Mouse (Mus musculus): ENCODE results near the gene Snx30.

Gene Snx30

GRCm38 (mm10) chr4:59870859-59871591 is 65.4 kb downstream of the Snx30 start:
- in situ Hi-C loops (cut with MboI, MseI): no loop called here

DNA sequence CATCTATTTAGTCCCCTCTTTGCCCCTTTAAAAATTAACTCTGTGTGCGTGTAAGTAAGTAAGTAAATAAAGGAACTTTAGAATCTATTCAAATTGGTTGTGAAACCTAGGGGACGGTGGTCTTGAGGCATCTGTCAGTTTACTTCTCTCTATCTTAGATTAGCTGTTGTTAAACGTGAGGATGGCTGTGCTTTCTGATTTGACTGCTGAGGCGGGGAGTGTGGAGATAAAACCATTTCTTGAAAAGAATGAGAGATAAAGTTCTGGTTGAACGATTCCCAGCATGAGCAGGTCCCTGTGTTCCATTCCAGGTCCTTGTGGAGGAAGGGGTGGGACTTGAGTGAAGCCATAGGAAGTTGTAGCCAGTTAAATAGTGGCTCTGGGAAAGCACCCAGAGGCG is 67.6 kb downstream of the Snx30 start:
- in situ Hi-C loops (cut with MboI, MseI): no loop called here

DNA sequence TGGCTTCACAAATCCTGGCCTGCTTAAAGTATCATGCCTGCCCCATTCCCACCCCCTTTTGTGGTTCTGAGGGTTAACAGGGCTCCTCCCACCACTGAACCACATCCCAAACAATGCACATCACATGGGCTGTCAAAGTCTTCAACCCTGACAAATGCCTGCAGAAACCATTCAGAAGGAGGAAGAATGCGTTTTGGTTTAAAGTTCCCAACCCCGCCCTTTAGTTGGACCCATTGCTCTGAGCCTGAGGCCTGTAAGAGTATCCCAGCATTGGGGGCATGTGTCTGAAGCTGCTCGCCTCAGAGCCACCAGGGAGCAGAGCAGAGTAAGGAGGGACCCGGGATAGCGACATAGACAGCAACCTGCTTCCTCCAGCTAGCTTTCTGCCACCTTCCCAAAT is 68.2 kb downstream of the Snx30 start:
- in situ Hi-C loops (cut with MboI, MseI): no loop called here

DNA sequence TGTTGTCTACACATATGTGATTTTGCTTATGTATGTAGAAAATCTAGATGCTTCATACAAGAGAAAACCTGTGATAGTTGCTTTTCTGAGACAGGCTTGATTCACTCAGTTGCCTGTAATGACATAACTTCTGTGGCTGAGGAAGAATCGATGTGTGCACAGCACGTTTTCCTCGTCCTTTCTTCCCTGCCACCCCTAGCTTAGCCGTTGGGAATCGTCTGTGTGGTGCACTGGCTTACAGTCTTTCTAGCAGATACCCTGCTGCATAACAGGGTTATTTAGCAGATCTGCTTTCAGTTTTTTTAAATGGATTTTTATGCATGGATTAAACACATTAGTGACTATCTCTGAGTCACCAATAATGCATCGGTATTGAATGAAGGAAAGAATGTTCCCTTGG is 70.9 kb downstream of the Snx30 start:
- in situ Hi-C loops (cut with MboI, MseI): no loop called here

DNA sequence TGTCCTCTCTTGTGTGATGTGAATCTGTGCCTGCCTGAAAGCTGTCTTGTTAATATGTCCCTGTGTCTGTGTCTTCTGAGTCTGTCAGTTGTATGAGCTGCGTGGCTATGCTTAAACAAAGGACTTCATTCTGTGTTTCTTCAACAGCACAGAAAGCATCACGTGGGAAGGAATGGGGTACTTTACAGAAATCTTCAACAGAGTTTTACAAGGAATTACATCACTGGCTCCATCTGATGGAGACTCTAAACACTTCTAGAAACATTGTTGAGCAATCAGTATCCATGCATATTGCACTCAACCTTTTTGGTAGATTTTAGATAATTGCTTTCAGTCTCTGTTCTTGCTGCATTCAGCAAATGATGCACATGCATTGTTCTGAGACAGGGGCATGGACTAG is 71.4 kb downstream of the Snx30 start:
- in situ Hi-C loops (cut with MboI, MseI): no loop called here

DNA sequence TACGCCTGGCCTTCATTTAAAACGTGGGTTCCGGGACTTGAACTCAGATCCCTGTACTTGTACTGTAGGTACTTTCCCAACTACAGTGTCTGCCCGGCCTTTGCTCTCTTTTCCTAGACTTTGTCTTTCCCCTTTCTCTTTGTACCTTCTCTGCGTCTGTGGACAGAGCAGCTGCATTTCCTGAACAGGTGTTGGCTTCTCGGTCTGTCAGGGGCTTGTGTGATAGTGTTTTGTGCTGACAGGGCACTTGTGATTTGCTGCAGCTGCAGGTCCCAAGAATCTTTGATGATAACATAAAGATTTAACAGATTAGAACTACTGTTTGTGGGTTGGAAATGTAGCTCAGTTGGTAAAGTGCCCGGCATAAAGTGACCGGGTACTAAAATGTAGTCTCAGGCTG is 73.0 kb downstream of the Snx30 start:
- in situ Hi-C loops (cut with MboI, MseI): no loop called here

GRCm38 (mm10) chr4:59879444-59879843 is 73.8 kb downstream of the Snx30 start:
- in situ Hi-C loops (cut with MboI, MseI): no loop called here

DNA sequence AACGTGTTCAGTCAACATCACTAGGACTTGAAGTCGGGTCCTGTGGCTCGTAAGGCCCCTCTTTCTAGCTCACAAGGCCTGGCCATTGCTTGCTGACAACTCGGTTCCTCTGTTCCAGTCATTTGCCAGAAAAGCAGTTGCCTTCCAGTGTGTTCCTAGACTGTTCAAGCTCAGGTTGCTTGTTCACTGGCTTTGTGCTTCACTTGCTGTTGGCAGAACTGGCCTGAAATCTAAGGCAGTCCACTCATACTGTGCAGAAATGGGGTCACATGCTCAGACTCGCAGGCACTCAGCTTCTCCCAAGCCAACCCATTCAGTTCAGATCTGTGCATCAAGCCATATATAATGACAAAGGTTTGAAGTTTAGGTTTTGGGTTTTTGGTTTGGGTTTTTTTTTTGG is 75.1 kb downstream of the Snx30 start:
- in situ Hi-C loops (cut with MboI, MseI): no loop called here

DNA sequence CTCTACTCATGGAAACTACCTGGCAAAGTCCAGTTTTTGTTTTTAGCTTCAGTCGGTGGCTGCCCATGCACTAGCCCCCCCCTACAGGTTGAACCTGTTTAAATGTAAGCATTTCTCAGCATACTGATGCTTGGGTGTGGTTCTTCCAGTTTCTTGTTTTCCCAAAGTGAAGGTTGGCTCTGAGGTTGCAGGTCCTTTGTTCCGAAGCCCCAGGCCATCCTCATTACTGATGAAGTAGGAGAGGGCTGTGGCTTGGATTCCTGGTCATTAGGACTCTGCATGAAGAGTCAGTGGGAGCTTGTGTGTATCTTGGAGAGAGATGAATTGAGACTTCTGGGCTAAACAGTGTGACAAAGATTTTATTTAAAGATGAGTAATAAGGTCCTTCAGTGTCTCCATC is 75.6 kb downstream of the Snx30 start:
- in situ Hi-C loops (cut with MboI, MseI): no loop called here

- in situ Hi-C loops (cut with MboI, MseI): no loop called here
Observed at GRCm38 (mm10) chr4:59884136-59884696, 78.6 kb downstream of the Snx30 start.

DNA sequence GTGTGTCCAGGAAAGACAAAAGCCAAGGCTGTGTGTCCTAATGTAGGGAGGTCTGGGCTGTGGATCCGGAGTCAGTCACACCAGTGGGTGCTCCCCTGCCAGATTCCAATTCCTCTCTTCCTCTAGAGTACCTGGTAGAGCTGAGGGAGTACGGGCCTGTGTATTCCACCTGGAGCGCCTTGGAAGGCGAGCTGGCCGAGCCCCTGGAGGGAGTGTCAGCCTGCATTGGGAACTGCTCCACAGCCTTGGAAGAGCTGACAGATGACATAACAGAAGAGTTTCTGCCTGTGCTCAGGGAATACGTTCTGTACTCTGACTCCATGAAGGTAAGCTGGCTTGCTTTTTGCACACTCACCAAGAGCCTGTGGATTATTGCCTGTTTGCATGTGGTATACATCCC is 80.6 kb downstream of the Snx30 start:
- in situ Hi-C loops (cut with MboI, MseI): no loop called here

DNA sequence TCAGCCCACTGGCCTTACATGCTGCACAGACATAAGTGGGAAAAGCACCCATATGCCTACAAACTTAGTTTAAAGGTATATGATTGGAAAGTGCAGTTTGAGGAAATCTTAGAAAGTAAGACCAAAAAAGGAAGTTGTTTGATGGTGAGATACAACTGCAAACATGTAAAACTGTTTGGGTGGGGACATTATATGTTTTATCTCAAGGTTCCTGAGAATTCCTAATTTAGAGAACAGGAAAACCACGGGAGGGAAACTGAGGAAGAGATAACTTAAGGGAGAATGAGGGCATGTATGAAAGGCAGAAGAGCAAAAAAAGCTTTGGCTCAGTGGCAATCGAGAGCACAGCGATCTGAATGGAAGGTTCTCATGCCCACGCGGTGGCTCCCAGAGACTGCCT is 81.4 kb downstream of the Snx30 start:
- in situ Hi-C loops (cut with MboI, MseI): no loop called here

GRCm38 (mm10) chr4:59888014-59888413 is 82.4 kb downstream of the Snx30 start:
- in situ Hi-C loops (cut with MboI, MseI): no loop called here

DNA sequence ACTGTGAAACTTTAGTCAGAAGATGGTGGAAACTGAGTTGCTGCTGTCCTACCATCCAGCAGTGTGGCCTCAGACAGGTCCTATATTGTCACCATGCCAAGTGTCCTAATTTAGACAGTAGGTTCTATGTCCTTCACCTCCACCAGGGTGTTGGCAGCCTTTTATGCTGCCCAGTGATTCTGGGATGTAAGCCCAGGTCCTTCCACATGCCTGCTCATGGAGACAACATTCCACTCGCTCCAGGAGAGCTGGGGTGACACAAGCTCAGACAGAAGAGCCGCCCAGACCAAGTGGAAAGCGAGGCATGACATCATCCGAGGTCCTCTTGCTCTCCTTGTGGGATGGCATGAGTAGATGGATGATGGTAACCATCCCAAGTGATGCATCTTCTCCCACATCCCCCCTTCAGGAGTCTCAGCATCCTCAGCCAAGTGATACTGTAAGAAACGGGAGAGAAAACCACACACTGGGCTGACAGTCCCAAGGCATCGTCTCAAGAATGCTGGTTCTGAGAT is 84.5 kb downstream of the Snx30 start:
- in situ Hi-C loops (cut with MboI, MseI): no loop called here

DNA sequence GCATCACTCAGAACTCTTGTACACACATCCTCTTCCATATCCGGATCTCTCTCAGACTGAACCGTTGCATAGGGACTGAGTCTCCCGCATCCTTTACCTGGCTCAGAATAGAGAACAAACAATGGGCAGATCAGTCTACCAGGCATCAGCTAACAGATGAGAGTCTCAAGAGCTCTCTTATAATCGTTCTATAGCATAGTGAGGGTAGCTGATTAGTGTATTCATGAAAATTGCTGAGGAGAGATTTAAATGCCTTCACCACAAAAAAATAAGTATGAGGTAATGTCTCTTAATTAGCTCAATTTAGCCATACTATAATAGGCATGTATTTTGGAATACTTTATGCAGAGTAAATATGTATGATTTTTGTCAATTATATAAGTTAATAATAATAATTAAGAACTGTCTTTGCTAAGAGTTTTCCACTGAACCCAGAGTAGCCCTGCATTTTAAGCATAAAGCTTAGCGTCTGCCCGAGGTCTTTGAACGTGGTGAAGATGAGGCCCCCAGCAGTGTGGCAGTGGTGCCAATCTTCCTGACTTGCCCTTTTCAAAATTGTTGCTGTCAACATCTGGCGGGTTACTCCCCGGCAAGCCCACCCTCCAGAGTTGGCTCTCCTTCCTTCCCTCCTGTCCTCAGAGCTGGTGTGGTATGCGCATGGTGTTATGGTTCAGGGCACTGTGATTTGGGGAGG is 86.2 kb downstream of the Snx30 start:
- in situ Hi-C loops (cut with MboI, MseI): no loop called here

- in situ Hi-C loops (cut with MboI, MseI): no loop called here
Observed at GRCm38 (mm10) chr4:59892731-59893130, 87.1 kb downstream of the Snx30 start.

DNA sequence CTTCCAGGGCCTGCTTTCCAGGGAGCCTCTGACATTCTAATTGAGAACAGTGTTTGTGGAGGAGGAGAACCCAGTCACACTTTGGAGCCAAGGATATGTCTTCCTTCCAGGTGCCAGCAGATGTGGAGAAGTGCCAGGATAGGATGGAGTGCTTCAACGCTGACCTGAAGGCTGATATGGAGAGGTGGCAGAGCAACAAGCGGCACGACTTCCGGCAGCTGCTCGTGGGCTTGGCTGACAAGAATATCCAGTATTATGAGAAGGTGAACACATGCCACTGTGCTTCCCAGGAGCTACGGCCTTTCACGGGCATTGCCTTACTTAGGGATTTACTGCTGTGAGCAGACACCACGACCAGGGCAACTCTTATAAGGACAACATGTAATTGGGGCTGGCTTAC is 88.8 kb downstream of the Snx30 start:
- in situ Hi-C loops (cut with MboI, MseI): no loop called here

DNA sequence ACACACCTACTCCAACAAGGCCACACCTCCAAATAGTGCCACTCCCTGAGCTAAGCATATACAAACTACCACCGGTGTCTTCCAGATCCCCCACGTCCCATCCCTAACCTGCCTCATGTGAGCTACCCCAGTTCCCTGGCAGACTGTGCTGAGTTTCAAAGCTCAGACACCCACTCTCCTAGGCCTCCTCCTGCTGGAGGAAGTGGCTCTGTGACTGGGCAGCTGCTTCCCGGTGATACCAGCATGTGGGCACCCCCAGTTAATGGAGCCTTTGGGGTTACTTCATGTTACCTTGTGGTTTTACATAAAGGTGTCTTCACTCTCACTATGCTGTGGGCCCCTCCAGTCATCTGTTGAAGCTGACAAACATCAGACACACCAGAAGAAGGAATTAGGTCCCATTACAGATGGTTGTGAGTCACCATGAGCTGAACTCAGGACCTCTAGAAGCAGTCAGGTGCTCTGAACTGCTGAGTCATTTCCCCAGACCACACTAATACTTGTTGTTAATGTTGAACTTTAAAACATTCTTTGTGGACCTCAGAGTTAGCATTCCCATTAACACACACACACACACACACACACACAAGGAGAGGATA is 89.4 kb downstream of the Snx30 start:
- in situ Hi-C loops (cut with MboI, MseI): no loop called here

DNA sequence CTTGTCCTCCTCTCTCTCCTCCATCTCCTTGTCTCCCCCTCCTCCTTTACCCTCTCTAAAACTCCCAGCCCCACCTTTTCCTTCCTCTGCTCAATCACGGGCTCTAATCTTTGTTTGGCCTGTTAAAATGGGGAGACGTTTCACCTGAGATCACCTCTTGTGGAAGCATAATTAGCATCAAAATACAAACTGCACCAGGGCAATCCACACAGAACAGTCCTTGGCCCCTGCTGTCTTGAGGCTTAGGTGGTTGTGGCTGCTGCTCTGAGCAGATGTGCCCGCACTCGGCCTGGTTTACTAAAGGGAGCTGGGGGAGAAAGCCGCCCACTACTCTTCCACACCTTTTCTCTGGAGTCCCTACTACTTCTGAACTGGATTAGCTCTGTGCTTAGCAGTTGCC is 90.4 kb downstream of the Snx30 start:
- in situ Hi-C loops (cut with MboI, MseI): no loop called here

DNA sequence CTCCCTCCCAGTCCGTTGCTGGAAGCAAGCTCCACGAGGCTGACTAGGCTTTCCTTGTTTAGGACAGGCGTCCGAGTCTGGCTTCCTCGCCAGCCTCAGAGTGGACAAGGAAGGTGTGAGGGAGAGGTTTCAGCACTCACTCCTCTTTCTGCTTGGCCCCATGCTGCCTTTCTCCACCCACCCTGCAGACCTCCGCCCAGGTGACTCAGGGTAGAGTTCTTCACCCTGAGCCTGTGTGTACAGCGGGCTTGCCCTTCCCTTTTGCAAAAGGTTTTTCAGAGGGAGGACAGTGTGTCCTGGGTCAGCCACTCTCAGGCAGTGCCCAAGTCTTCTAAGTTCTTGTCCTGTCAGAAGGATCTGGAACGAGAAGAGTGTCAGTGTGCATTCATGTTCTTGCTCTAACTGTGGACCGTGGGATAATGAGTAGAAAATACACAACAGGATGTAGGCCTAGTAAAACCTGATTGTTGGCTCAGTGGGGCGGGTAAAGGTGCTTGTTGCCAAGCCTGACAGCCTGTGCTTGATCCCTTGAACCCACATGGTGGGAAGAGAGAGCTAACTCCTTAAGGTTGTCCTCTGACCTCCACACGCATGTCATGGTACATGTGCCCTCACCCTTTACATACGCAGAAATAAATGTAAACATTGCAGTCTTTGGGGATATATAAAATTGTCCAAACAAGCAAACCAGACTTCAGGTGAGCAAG is 92.3 kb downstream of the Snx30 start:
- in situ Hi-C loops (cut with MboI, MseI): no loop called here

DNA sequence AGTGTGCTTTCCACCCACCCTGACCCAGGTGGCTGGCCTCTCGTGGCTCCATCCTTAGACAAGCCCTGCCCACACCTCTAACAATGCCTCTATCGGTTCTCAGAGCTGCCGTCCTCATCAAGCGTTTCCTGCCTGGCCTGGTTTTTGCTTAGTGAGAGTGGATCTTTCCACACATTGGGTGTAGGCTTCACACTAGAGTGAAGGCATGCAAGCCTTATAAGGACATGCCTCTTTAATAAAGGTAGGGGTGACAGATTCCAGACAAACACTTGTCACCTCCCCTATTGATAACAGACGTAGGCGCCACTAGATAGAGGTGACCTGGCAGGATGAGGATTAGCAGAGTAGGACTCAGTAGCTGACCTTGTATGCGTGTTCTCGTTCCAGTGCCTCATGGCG is 92.9 kb downstream of the Snx30 start:
- in situ Hi-C loops (cut with MboI, MseI): no loop called here

GRCm38 (mm10) chr4:59901810-59902209 is 96.2 kb downstream of the Snx30 start:
- in situ Hi-C loops (cut with MboI, MseI): no loop called here

All from regulatory T cell (primary cell).